37 mouse cellular contexts compared by ENCODE assay signal in the genomic region with DNA sequence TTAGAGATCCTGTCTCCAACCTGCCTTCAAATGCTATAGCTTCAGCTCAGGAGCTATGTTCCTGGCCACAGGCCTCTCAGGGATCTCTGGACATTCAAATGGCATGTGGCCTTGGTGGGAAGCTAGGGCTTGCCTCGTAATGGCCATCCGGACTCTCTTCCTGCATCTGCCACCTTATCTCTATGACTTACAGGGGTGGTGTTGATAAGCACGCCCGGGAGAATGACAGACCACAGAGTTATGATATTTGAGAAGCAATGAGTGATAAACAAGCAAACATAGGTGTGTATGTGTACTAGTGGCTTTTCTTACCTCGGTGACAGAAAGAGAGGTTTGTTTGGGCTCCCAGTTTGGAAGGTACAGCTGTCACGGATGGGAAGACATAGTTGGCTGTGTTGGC. TPM values are rescaled to one million over a fixed set of nuclear protein-coding genes. Genes with fewer than 3 reads are reported as not detected.
DNase-seq lines count a peak whose midpoint lies in the region; ATAC-seq and TF ChIP-seq lines count a peak whose summit lies in the region.
"Had no signal": no experiment of that assay in that cellular context is flagged by ENCODE, and none has a peak within 500 bp of the region (broad histone marks: within the 10 kb centered on the region; RNA-seq: fewer than 3 reads in every experiment).

No protein-coding gene starts in this region.

- ATAC-seq in heart, embryonic 11.5 days (replicated peaks; ENCODE audit: insufficient number of reproducible peaks, low FRiP score, low TSS enrichment), result no peak
- peak; percentile 69 for ATAC-seq in liver, embryonic 13.5 days (ENCODE audit: low read depth)
- ATAC-seq in megakaryocyte-erythroid progenitor cell, adult 5-6 weeks (replicated peaks; ENCODE audit: low FRiP score, low TSS enrichment, poor library complexity, severe bottlenecking), result peak; percentile 57
- no peak for ATAC-seq in activated CD4-positive, CD25-positive, alpha-beta regulatory T cell, adult 4 months
- ATAC-seq: forebrain, embryonic 13.5 days; intestine, embryonic 16.5 days; midbrain, embryonic 16.5 days; Patski had no signal

- H3K4me2 ChIP-seq in heart, embryonic 11.5 days, result no peak overlapping the region
- H3K4me2 ChIP-seq in liver, embryonic 13.5 days, result peak overlapping the region; percentile 30; the same call in 1 of the 2 replicates
- H3K4me2 ChIP-seq: embryonic facial prominence, embryonic 15.5 days; forebrain, embryonic 13.5 days; hindbrain, embryonic 13.5 days; lung, embryonic 15.5 days; midbrain, embryonic 11.5 days had no signal

- H3K27ac ChIP-seq in heart, embryonic 10.5 days, result 0 out of 2 replicates have a peak overlapping the region, but pooled peaks have one; percentile 11
- H3K27ac ChIP-seq in heart, embryonic 11.5 days (ENCODE audit: low read depth, low read length), result no peak overlapping the region
- H3K27ac ChIP-seq in liver, embryonic 13.5 days, result peak overlapping the region; percentile 30
- no peak overlapping the region for H3K27ac ChIP-seq in left cerebral cortex, adult 2 months
- H3K27ac ChIP-seq: embryonic facial prominence, embryonic 10.5 days; embryonic facial prominence, embryonic 15.5 days; forebrain, embryonic 13.5 days; hindbrain, embryonic 13.5 days; kidney, postnatal 0 days; lung, embryonic 15.5 days had no signal

- no peak overlapping the region for H3K9ac ChIP-seq in heart, embryonic 11.5 days (ENCODE audit: low read depth, low read length)
- H3K9ac ChIP-seq in liver, embryonic 13.5 days, result no peak overlapping the region
- H3K9ac ChIP-seq: embryonic facial prominence, embryonic 15.5 days; forebrain, embryonic 13.5 days; hindbrain, embryonic 13.5 days; lung, embryonic 15.5 days had no signal

- DNase-seq in heart, embryonic 10.5 days (ENCODE audit: low spot score), result no peak
- peak; percentile 33 for DNase-seq in liver, embryonic 13.5 days
- no peak for DNase-seq in layer of hippocampus, postnatal 25 days (ENCODE audit: extremely low spot score in 1 of 2, low spot score in 1 of 2)
- DNase-seq in layer of hippocampus, postnatal 10 days (ENCODE audit: low spot score in 2 of 2), result no peak
- no peak for DNase-seq in left cerebral cortex, adult 2 months (ENCODE audit: extremely low spot score in 1 of 2, low spot score in 2 of 2)
- DNase-seq: adrenal gland, postnatal 36 days; cerebellum, adult 2 months; cerebellum, postnatal 14 days; gastrocnemius, postnatal 14 days; heart, postnatal 36 days; kidney, adult 8-10 months; kidney, postnatal 4 days; thymus, adult 18-20 months; thymus, postnatal 25 days had no signal

- H3K9me3 ChIP-seq in heart, embryonic 10.5 days, result no peaks in the 10 kb centered on the region
- H3K9me3 ChIP-seq in heart, embryonic 11.5 days (replicated peaks; ENCODE audit: control insufficient read depth, low read length), result no peaks in the 10 kb centered on the region
- H3K9me3 ChIP-seq in liver, embryonic 13.5 days (replicated peaks), result no peaks in the 10 kb centered on the region
- H3K9me3 ChIP-seq: embryonic facial prominence, embryonic 10.5 days; embryonic facial prominence, embryonic 15.5 days; forebrain, embryonic 13.5 days; G1E; hindbrain, embryonic 13.5 days; lung, embryonic 15.5 days had no signal

- H3K27me3 ChIP-seq in heart, embryonic 10.5 days (ENCODE audit: insufficient read depth, poor library complexity, severe bottlenecking), result no peaks in the 10 kb centered on the region
- H3K27me3 ChIP-seq in heart, embryonic 11.5 days (ENCODE audit: control insufficient read depth, insufficient read depth, low read length), result no peaks in the 10 kb centered on the region
- H3K27me3 ChIP-seq in liver, embryonic 13.5 days, result no peaks in the 10 kb centered on the region
- H3K27me3 ChIP-seq: CH12.LX; embryonic facial prominence, embryonic 15.5 days; forebrain, embryonic 13.5 days; hindbrain, embryonic 13.5 days; lung, embryonic 15.5 days; Patski had no signal

- WGBS in heart, embryonic 10.5 days, result 48% methylated on average over 6 of the region's 6 CpGs
- 37% methylated on average over 6 of the region's 6 CpGs for WGBS in heart, embryonic 11.5 days (ENCODE audit: insufficient replicate concordance)
- 18% methylated on average over 6 of the region's 6 CpGs for WGBS in liver, embryonic 13.5 days (ENCODE audit: insufficient replicate concordance)

- peaks cover 37% of the 10 kb centered on the region for H3K4me1 ChIP-seq in heart, embryonic 10.5 days
- peaks cover 2% of the 10 kb centered on the region; the same call in 1 of the 2 replicates for H3K4me1 ChIP-seq in heart, embryonic 11.5 days (ENCODE audit: control insufficient read depth, insufficient read depth, low read length)
- peaks cover 45% of the 10 kb centered on the region for H3K4me1 ChIP-seq in liver, embryonic 13.5 days (replicated peaks)
- H3K4me1 ChIP-seq: hindbrain, embryonic 13.5 days had no signal

- no peak for TF ChIP-seq CTCF in left cerebral cortex, adult 2 months (IDR thresholded peaks at IDR 0.05)

- no peaks in the 10 kb centered on the region for H3K36me3 ChIP-seq in heart, embryonic 10.5 days
- no peaks in the 10 kb centered on the region for H3K36me3 ChIP-seq in heart, embryonic 11.5 days (ENCODE audit: control insufficient read depth, insufficient read depth, low read length)
- no peaks in the 10 kb centered on the region for H3K36me3 ChIP-seq in liver, embryonic 13.5 days
- H3K36me3 ChIP-seq: embryonic facial prominence, embryonic 10.5 days; embryonic facial prominence, embryonic 15.5 days; G1E; hindbrain, embryonic 13.5 days; lung, embryonic 15.5 days had no signal

- H3K4me3 ChIP-seq in heart, embryonic 10.5 days, result no peak overlapping the region
- H3K4me3 ChIP-seq in heart, embryonic 11.5 days (ENCODE audit: low read depth, low read length), result no peak overlapping the region
- H3K4me3 ChIP-seq in liver, embryonic 13.5 days (replicated peaks), result no peak overlapping the region
- H3K4me3 ChIP-seq in left cerebral cortex, adult 2 months, result no peak overlapping the region
- H3K4me3 ChIP-seq: embryonic facial prominence, embryonic 10.5 days; embryonic facial prominence, embryonic 15.5 days; forebrain, embryonic 13.5 days; hindbrain, embryonic 13.5 days; lung, embryonic 15.5 days had no signal

- intact Hi-C loops in left cerebral cortex, adult 2 months (cut with DNase I), result no loop called here

RNA-seq across cellular contexts. Expression of a gene that starts 8.4 kb away (rescaled TPM):
- polyA plus RNA-seq in heart, embryonic 10.5 days (2016; fragmentation: Nextera tagmentation; extraction: Ambion mirVana), result not detected in 2 replicates
- not detected in 2 replicates for polyA plus RNA-seq in heart, embryonic 11.5 days (2014; fragmentation: Nextera tagmentation; extraction: Ambion mirVana)
- polyA plus RNA-seq in liver, embryonic 13.5 days (2015; fragmentation: Nextera tagmentation; extraction: Ambion mirVana), result 0.09 TPM in 1 of 2 replicates, not detected in the other
- not detected in 2 replicates for total RNA-seq in megakaryocyte-erythroid progenitor cell, adult 5-6 weeks (2014; fragmentation: Nextera tagmentation)
- not detected in 2 replicates for total RNA-seq in megakaryocyte-erythroid progenitor cell, adult 5-6 weeks (2017)
- not detected for total RNA-seq in layer of hippocampus, postnatal 25 days (2021)
- not detected for total RNA-seq in layer of hippocampus, postnatal 10 days (2021)
- polyA plus RNA-seq in activated CD4-positive, CD25-positive, alpha-beta regulatory T cell, adult 4 months (2017; shearing (Covaris generic)), result not detected
- not detected for total RNA-seq in left cerebral cortex, adult 2 months (2021)
- total RNA-seq: adrenal gland, postnatal 36 days; gastrocnemius, postnatal 14 days; granulocyte monocyte progenitor cell, adult 5-6 weeks; heart, postnatal 36 days; layer of hippocampus, adult 8-10 months; left cerebral cortex, adult 18-20 months; left cerebral cortex, postnatal 36 days; megakaryocyte progenitor cell, adult 5-6 weeks; neutrophil, adult 5-6 weeks had no signal
- polyA plus RNA-seq: brain, embryonic 14.5 days; cerebellum, adult 2 months; embryonic facial prominence, embryonic 10.5 days; forebrain, embryonic 13.5 days; G1E; hindbrain, embryonic 13.5 days; midbrain, embryonic 11.5 days; midbrain, embryonic 16.5 days; neural tube, embryonic 11.5 days had no signal

RNA-seq across cellular contexts. Expression of a gene that starts 33.9 kb away (rescaled TPM):
- polyA plus RNA-seq in heart, embryonic 10.5 days (2016; fragmentation: Nextera tagmentation; extraction: Ambion mirVana), result 170 and 182 TPM in 2 replicates
- polyA plus RNA-seq in heart, embryonic 11.5 days (2014; fragmentation: Nextera tagmentation; extraction: Ambion mirVana), result 160 and 172 TPM in 2 replicates
- 159 and 169 TPM in 2 replicates for polyA plus RNA-seq in liver, embryonic 13.5 days (2015; fragmentation: Nextera tagmentation; extraction: Ambion mirVana)
- 167 and 177 TPM in 2 replicates for total RNA-seq in megakaryocyte-erythroid progenitor cell, adult 5-6 weeks (2014; fragmentation: Nextera tagmentation)
- 127 and 209 TPM in 2 replicates for total RNA-seq in megakaryocyte-erythroid progenitor cell, adult 5-6 weeks (2017)
- 10 to 100 TPM; 48.4 to 69.2 TPM for total RNA-seq in layer of hippocampus, postnatal 25 days (2021)
- total RNA-seq in layer of hippocampus, postnatal 10 days (2021), result 10 to 100 TPM; 71.6 to 73.5 TPM
- polyA plus RNA-seq in activated CD4-positive, CD25-positive, alpha-beta regulatory T cell, adult 4 months (2017; shearing (Covaris generic)), result 100 to 1,000 TPM; 152 to 189 TPM
- total RNA-seq in left cerebral cortex, adult 2 months (2021), result 10 to 100 TPM; 52.5 to 58.4 TPM

RNA-seq across cellular contexts. Expression of a gene that starts 57.0 kb away (rescaled TPM):
- 128 and 132 TPM in 2 replicates for polyA plus RNA-seq in heart, embryonic 10.5 days (2016; fragmentation: Nextera tagmentation; extraction: Ambion mirVana)
- 124 and 133 TPM in 2 replicates for polyA plus RNA-seq in heart, embryonic 11.5 days (2014; fragmentation: Nextera tagmentation; extraction: Ambion mirVana)
- polyA plus RNA-seq in liver, embryonic 13.5 days (2015; fragmentation: Nextera tagmentation; extraction: Ambion mirVana), result 51.4 and 55.3 TPM in 2 replicates
- 50.1 and 67.6 TPM in 2 replicates for total RNA-seq in megakaryocyte-erythroid progenitor cell, adult 5-6 weeks (2014; fragmentation: Nextera tagmentation)
- total RNA-seq in megakaryocyte-erythroid progenitor cell, adult 5-6 weeks (2017), result 125 and 126 TPM in 2 replicates
- total RNA-seq in layer of hippocampus, postnatal 25 days (2021), result 10 to 100 TPM; 36.5 to 37.0 TPM
- 10 to 100 TPM; 39.5 to 47.6 TPM for total RNA-seq in layer of hippocampus, postnatal 10 days (2021)
- polyA plus RNA-seq in activated CD4-positive, CD25-positive, alpha-beta regulatory T cell, adult 4 months (2017; shearing (Covaris generic)), result 10 to 100 TPM; 45.6 to 46.8 TPM
- 10 to 100 TPM; 42.9 to 43.2 TPM for total RNA-seq in left cerebral cortex, adult 2 months (2021)

Comparison
In these comparisons a context has a peak if more than half of its experiments do, and no peak if none do; other contexts are left out.
1. H3K27ac ChIP-seq: peak in heart, embryonic 10.5 days (single experiment) and liver, embryonic 13.5 days (single experiment); none in heart, embryonic 11.5 days (single experiment) and left cerebral cortex, adult 2 months (single experiment).
2. ATAC-seq: peak in liver, embryonic 13.5 days (single experiment) and megakaryocyte-erythroid progenitor cell, adult 5-6 weeks (single experiment); none in heart, embryonic 11.5 days (single experiment) and activated CD4-positive, CD25-positive, alpha-beta regulatory T cell, adult 4 months (single experiment).